ENCODE assay signal across 25 mouse cellular contexts in the genomic region with DNA sequence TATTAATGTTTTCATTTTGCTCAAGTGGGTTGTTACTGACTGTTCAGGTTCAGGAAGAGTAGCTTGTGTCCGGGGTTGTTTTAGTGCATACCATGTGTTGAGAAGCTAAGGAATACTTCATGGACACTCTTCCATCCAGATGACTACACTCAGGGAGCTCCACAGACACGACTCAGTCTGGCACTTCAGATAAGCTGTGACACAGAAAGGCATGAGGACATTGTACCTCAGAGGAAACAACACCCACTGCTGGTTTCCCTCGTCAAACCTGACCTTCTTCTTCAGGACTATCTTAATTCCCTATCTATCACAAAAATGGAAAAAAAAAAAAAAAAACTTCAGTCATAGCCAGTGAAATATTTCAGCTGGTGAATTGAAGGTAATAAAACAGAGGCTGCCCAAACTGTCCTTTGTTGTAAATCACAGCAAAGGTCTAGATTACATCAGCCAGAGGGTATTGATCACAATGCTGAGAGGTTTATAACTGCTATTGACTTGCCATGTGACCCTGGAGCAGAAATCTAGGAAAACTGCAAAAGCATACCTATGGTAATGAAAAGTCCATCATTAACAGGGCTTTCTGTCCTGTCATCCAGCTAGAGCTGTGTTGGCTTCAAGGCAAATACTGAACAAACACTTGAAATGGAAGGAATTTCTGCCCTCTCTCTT. TPM values are rescaled to one million over a fixed set of nuclear protein-coding genes. Genes with fewer than 3 reads are reported as not detected.
DNase-seq lines count a peak whose midpoint lies in the region; ATAC-seq and TF ChIP-seq lines count a peak whose summit lies in the region.
"Had no signal": no experiment of that assay in that cellular context is flagged by ENCODE, and none has a peak within 500 bp of the region (broad histone marks: within the 10 kb centered on the region; RNA-seq: fewer than 3 reads in every experiment).

No protein-coding gene starts in this region.

- peak overlapping the region; percentile 41; the same call in 1 of the 2 replicates for H3K27ac ChIP-seq in liver, postnatal 0 days (ENCODE audit: low read depth)
- no peak overlapping the region for H3K27ac ChIP-seq in liver, embryonic 12.5 days
- H3K27ac ChIP-seq in neural tube, embryonic 13.5 days (replicated peaks), result no peak overlapping the region
- no peak overlapping the region for H3K27ac ChIP-seq in intestine, embryonic 15.5 days
- H3K27ac ChIP-seq in intestine, postnatal 0 days (ENCODE audit: low read depth, low read length), result no peak overlapping the region
- H3K27ac ChIP-seq: embryonic facial prominence, embryonic 12.5 days; embryonic facial prominence, embryonic 15.5 days; gastrocnemius, adult 2 months; hindbrain, embryonic 12.5 days; hindbrain, embryonic 15.5 days had no signal

- 32% methylated on average over 3 of the region's 3 CpGs for WGBS in liver, postnatal 0 days (ENCODE audit: insufficient replicate concordance)
- 33% methylated on average over 3 of the region's 3 CpGs for WGBS in liver, embryonic 12.5 days (ENCODE audit: insufficient replicate concordance)
- 58% methylated on average over 3 of the region's 3 CpGs for WGBS in neural tube, embryonic 13.5 days
- 39% methylated on average over 3 of the region's 3 CpGs for WGBS in intestine, embryonic 15.5 days
- WGBS in intestine, postnatal 0 days, result 34% methylated on average over 3 of the region's 3 CpGs

- ATAC-seq in liver, postnatal 0 days, result peak; percentile 89
- ATAC-seq in liver, embryonic 12.5 days, result no peak
- ATAC-seq in neural tube, embryonic 13.5 days (ENCODE audit: low read depth), result peak; percentile 32; the same call in 1 of the 2 replicates
- ATAC-seq in intestine, embryonic 15.5 days, result peak; percentile 93
- peak; percentile 78 for ATAC-seq in intestine, postnatal 0 days
- ATAC-seq: CD4-positive, CD25-positive, alpha-beta regulatory T cell, adult 4 months; forebrain, embryonic 14.5 days; forebrain, postnatal 0 days had no signal

- no peak overlapping the region for H3K9ac ChIP-seq in liver, postnatal 0 days (replicated peaks)
- no peak overlapping the region for H3K9ac ChIP-seq in liver, embryonic 12.5 days
- no peak overlapping the region for H3K9ac ChIP-seq in neural tube, embryonic 13.5 days
- H3K9ac ChIP-seq in intestine, embryonic 15.5 days, result no peak overlapping the region
- no peak overlapping the region for H3K9ac ChIP-seq in intestine, postnatal 0 days (ENCODE audit: low read depth, low read length)
- H3K9ac ChIP-seq: embryonic facial prominence, embryonic 12.5 days; embryonic facial prominence, embryonic 15.5 days; forebrain, postnatal 0 days; hindbrain, embryonic 12.5 days; hindbrain, embryonic 15.5 days had no signal

- H3K4me2 ChIP-seq in liver, postnatal 0 days (ENCODE audit: low read depth, low read length), result no peak overlapping the region
- H3K4me2 ChIP-seq in liver, embryonic 12.5 days, result no peak overlapping the region
- no peak overlapping the region for H3K4me2 ChIP-seq in neural tube, embryonic 13.5 days
- H3K4me2 ChIP-seq in intestine, embryonic 15.5 days (replicated peaks), result no peak overlapping the region
- H3K4me2 ChIP-seq in intestine, postnatal 0 days (replicated peaks; ENCODE audit: low read depth), result no peak overlapping the region
- H3K4me2 ChIP-seq: embryonic facial prominence, embryonic 12.5 days; embryonic facial prominence, embryonic 15.5 days; heart, embryonic 11.5 days; hindbrain, embryonic 12.5 days; hindbrain, embryonic 15.5 days had no signal

- H3K4me3 ChIP-seq in liver, postnatal 0 days (ENCODE audit: low read depth, low read length), result no peak overlapping the region
- no peak overlapping the region for H3K4me3 ChIP-seq in liver, embryonic 12.5 days
- H3K4me3 ChIP-seq in neural tube, embryonic 13.5 days, result no peak overlapping the region
- H3K4me3 ChIP-seq in intestine, embryonic 15.5 days (replicated peaks), result no peak overlapping the region
- no peak overlapping the region for H3K4me3 ChIP-seq in intestine, postnatal 0 days (ENCODE audit: low read depth, low read length)
- H3K4me3 ChIP-seq: embryonic facial prominence, embryonic 12.5 days; embryonic facial prominence, embryonic 15.5 days; gastrocnemius, adult 2 months; hindbrain, embryonic 12.5 days; hindbrain, embryonic 15.5 days had no signal

- H3K9me3 ChIP-seq in liver, postnatal 0 days (ENCODE audit: low read length), result no peaks in the 10 kb centered on the region
- H3K9me3 ChIP-seq in liver, embryonic 12.5 days (replicated peaks), result no peaks in the 10 kb centered on the region
- no peaks in the 10 kb centered on the region for H3K9me3 ChIP-seq in neural tube, embryonic 13.5 days
- H3K9me3 ChIP-seq in intestine, embryonic 15.5 days, result no peaks in the 10 kb centered on the region
- no peaks in the 10 kb centered on the region for H3K9me3 ChIP-seq in intestine, postnatal 0 days (ENCODE audit: control insufficient read depth)
- H3K9me3 ChIP-seq: embryonic facial prominence, embryonic 15.5 days; hindbrain, embryonic 12.5 days; hindbrain, embryonic 15.5 days had no signal

- intact Hi-C loops in left cerebral cortex, postnatal 36 days (cut with DNase I), result no loop called here

- peak; percentile 28; the same call in 1 of the 2 replicates for TF ChIP-seq EP300 in liver, postnatal 0 days (IDR thresholded peaks at IDR 0.05; ENCODE audit: low read depth)

- peaks cover 5% of the 10 kb centered on the region; the same call in 1 of the 2 replicates for H3K4me1 ChIP-seq in liver, postnatal 0 days (ENCODE audit: insufficient read depth)
- no peaks in the 10 kb centered on the region for H3K4me1 ChIP-seq in liver, embryonic 12.5 days
- H3K4me1 ChIP-seq in neural tube, embryonic 13.5 days (replicated peaks), result no peaks in the 10 kb centered on the region
- H3K4me1 ChIP-seq in intestine, embryonic 15.5 days (replicated peaks), result no peaks in the 10 kb centered on the region
- H3K4me1 ChIP-seq in intestine, postnatal 0 days (replicated peaks; ENCODE audit: control insufficient read depth, insufficient read depth, low read length), result peaks cover 5% of the 10 kb centered on the region; the same call in 1 of the 2 replicates
- H3K4me1 ChIP-seq: embryonic facial prominence, embryonic 12.5 days; embryonic facial prominence, embryonic 15.5 days; hindbrain, embryonic 12.5 days; hindbrain, embryonic 15.5 days had no signal

- TF ChIP-seq CTCF in liver, postnatal 0 days (IDR thresholded peaks at IDR 0.05; ENCODE audit: low read depth), result no peak
- TF ChIP-seq CTCF in intestine, postnatal 0 days (IDR thresholded peaks at IDR 0.05; ENCODE audit: low read depth), result 0 out of 2 replicates have a peak, but pooled peaks have one; percentile 6

- DNase-seq in liver, postnatal 0 days, result no peak
- no peak for DNase-seq in neural tube, embryonic 10.5 days (ENCODE audit: extremely low spot score, low spot score)
- no peak for DNase-seq in left cerebral cortex, postnatal 36 days (ENCODE audit: low spot score in 2 of 2)
- DNase-seq: adrenal gland, adult 2 months; adrenal gland, postnatal 14 days; cerebellum, adult 11 months; cerebellum, adult 2 months; cerebellum, adult 9-11 months; cerebellum, postnatal 25 days; forebrain, postnatal 0 days; gastrocnemius, adult 2 months; gastrocnemius, postnatal 14 days; heart, adult 11 months; heart, postnatal 4 days had no signal

- no peaks in the 10 kb centered on the region for H3K27me3 ChIP-seq in liver, postnatal 0 days (ENCODE audit: insufficient read depth, low read length)
- H3K27me3 ChIP-seq in liver, embryonic 12.5 days (replicated peaks), result no peaks in the 10 kb centered on the region
- H3K27me3 ChIP-seq in neural tube, embryonic 13.5 days, result no peaks in the 10 kb centered on the region
- no peaks in the 10 kb centered on the region for H3K27me3 ChIP-seq in intestine, embryonic 15.5 days (replicated peaks)
- H3K27me3 ChIP-seq in intestine, postnatal 0 days (replicated peaks; ENCODE audit: control insufficient read depth, insufficient read depth, low read length), result no peaks in the 10 kb centered on the region
- H3K27me3 ChIP-seq: embryonic facial prominence, embryonic 12.5 days; embryonic facial prominence, embryonic 15.5 days; hindbrain, embryonic 12.5 days; hindbrain, embryonic 15.5 days had no signal

- H3K36me3 ChIP-seq in liver, postnatal 0 days (replicated peaks; ENCODE audit: insufficient read depth, low read length), result no peaks in the 10 kb centered on the region
- 0 out of 2 replicates have a peak, but pooled peaks cover 3% of the 10 kb centered on the region for H3K36me3 ChIP-seq in liver, embryonic 12.5 days
- no peaks in the 10 kb centered on the region for H3K36me3 ChIP-seq in neural tube, embryonic 13.5 days
- no peaks in the 10 kb centered on the region for H3K36me3 ChIP-seq in intestine, embryonic 15.5 days
- H3K36me3 ChIP-seq in intestine, postnatal 0 days (ENCODE audit: control insufficient read depth, insufficient read depth), result no peaks in the 10 kb centered on the region
- H3K36me3 ChIP-seq: embryonic facial prominence, embryonic 12.5 days; embryonic facial prominence, embryonic 15.5 days; hindbrain, embryonic 12.5 days; hindbrain, embryonic 15.5 days had no signal

RNA-seq across cellular contexts. Expression of a gene that starts 57.8 kb away (rescaled TPM):
- polyA plus RNA-seq in liver, postnatal 0 days (2015; fragmentation: Nextera tagmentation; extraction: Ambion mirVana), result 104 and 107 TPM in 2 replicates
- 103 TPM in 2 replicates for polyA plus RNA-seq in liver, embryonic 12.5 days (2016; fragmentation: Nextera tagmentation; extraction: Ambion mirVana)
- 262 and 298 TPM in 2 replicates for polyA plus RNA-seq in neural tube, embryonic 13.5 days (2015; fragmentation: Nextera tagmentation; extraction: Ambion mirVana)
- 223 and 245 TPM in 2 replicates for polyA plus RNA-seq in intestine, embryonic 15.5 days (2015; fragmentation: Nextera tagmentation; extraction: Ambion mirVana)
- polyA plus RNA-seq in intestine, postnatal 0 days (2015; fragmentation: Nextera tagmentation; extraction: Ambion mirVana), result 195 and 197 TPM in 2 replicates
- 100 to 1,000 TPM; 229 to 230 TPM for total RNA-seq in left cerebral cortex, postnatal 36 days (2021)
